21 mouse cellular contexts compared by ENCODE assay signal in the genomic region with DNA sequence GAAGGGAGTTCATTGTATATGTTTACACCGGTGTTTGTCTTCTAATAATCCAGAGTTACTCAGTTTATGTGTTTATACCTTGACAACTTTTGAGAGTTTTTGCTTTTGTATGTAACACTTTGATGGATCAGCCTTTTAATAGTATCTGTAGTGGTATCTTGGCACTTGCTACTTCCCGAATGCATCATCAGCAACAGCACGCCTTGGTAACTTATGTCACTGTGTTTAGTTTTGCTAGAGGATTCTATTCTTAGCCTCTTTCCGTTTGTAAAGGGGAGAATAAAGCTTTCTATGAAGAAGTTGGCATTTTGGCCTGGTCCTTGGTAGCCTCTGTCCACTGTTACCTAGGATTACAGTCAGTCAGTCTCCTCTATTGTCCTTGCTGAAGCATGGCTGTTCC.
"Had no signal": no experiment of that assay in that cellular context is flagged by ENCODE, and none has a peak within 500 bp of the region (broad histone marks: within the 10 kb centered on the region; RNA-seq: fewer than 3 reads in every experiment).

No protein-coding gene starts in this region.

- H3K36me3 ChIP-seq: limb, embryonic 12.5 days; limb, embryonic 15.5 days; lung, embryonic 15.5 days had no signal

- DNase-seq: kidney, adult 2 months; kidney, postnatal 25 days; left cerebral cortex, postnatal 4 days; liver, postnatal 0 days; lung, postnatal 14 days; lung, postnatal 4 days; midbrain, embryonic 14.5 days; retina, postnatal 1 day; right cerebral cortex, postnatal 4 days; thymus, adult 2 months; thymus, postnatal 14 days; thymus, postnatal 4 days had no signal

- H3K9ac ChIP-seq: limb, embryonic 12.5 days; limb, embryonic 15.5 days; liver, embryonic 14.5 days; liver, postnatal 0 days; lung, embryonic 15.5 days had no signal

- H3K9me3 ChIP-seq: limb, embryonic 12.5 days; limb, embryonic 15.5 days; lung, embryonic 15.5 days had no signal

- H3K4me3 ChIP-seq: limb, embryonic 12.5 days; limb, embryonic 15.5 days; lung, embryonic 15.5 days had no signal

- H3K27me3 ChIP-seq: limb, embryonic 12.5 days; limb, embryonic 15.5 days; lung, embryonic 15.5 days had no signal

- H3K27ac ChIP-seq: kidney, postnatal 0 days; limb, embryonic 12.5 days; limb, embryonic 15.5 days; liver, embryonic 14.5 days; lung, embryonic 15.5 days; stomach, postnatal 0 days had no signal

- ATAC-seq: intestine, postnatal 0 days; liver, postnatal 0 days had no signal

- H3K4me2 ChIP-seq: limb, embryonic 12.5 days; limb, embryonic 15.5 days; liver, embryonic 11.5 days; lung, embryonic 15.5 days; midbrain, embryonic 11.5 days had no signal
